ENCODE assay signal across 23 mouse cellular contexts in genomic region chr11:51621776-51622175, GRCm38 (mm10). TPM values are rescaled to one million over a fixed set of nuclear protein-coding genes. Genes with fewer than 3 reads are reported as not detected.
DNase-seq lines count a peak whose midpoint lies in the region; ATAC-seq and TF ChIP-seq lines count a peak whose summit lies in the region.
"Had no signal": no experiment of that assay in that cellular context is flagged by ENCODE, and none has a peak within 500 bp of the region (broad histone marks: within the 10 kb centered on the region; RNA-seq: fewer than 3 reads in every experiment).

No protein-coding gene starts in this region.

- in situ Hi-C loops in ES-E14 (cut with MboI; ENCODE audit: low sequenced_read_pairs in 2 of 2, unreplicated experiment in 2 of 2), result no loop called here

- H3K27me3 ChIP-seq in intestine, embryonic 15.5 days (replicated peaks), result no peaks in the 10 kb centered on the region
- H3K27me3 ChIP-seq in intestine, postnatal 0 days (replicated peaks; ENCODE audit: control insufficient read depth, insufficient read depth, low read length), result no peaks in the 10 kb centered on the region
- no peaks in the 10 kb centered on the region for H3K27me3 ChIP-seq in embryonic facial prominence, embryonic 10.5 days (replicated peaks; ENCODE audit: low read depth, poor library complexity, severe bottlenecking)
- H3K27me3 ChIP-seq: forebrain, embryonic 15.5 days; limb, embryonic 12.5 days; midbrain, embryonic 12.5 days had no signal

- no peak overlapping the region for H3K4me3 ChIP-seq in intestine, embryonic 15.5 days (replicated peaks)
- H3K4me3 ChIP-seq in intestine, postnatal 0 days (ENCODE audit: low read depth, low read length), result no peak overlapping the region
- no peak overlapping the region for H3K4me3 ChIP-seq in left cerebral cortex, adult 2 months
- H3K4me3 ChIP-seq in ES-E14 (ENCODE audit: insufficient read depth in 1 of 2, low read depth in 1 of 2, low read length in 2 of 2, poor library complexity in 1 of 2, severe bottlenecking in 1 of 2), result peak overlapping the region in 1 of 2 experiments; percentile 95; a peak in 1 of 4 replicates
- peak overlapping the region; percentile 92 for H3K4me3 ChIP-seq in embryonic facial prominence, embryonic 10.5 days
- H3K4me3 ChIP-seq: forebrain, embryonic 15.5 days; heart, adult 2 months had no signal

- no peak for ATAC-seq in intestine, embryonic 15.5 days
- ATAC-seq in intestine, postnatal 0 days, result no peak
- ATAC-seq: forebrain, embryonic 15.5 days; hindbrain, postnatal 0 days had no signal

- H3K9ac ChIP-seq in intestine, embryonic 15.5 days, result no peak overlapping the region
- H3K9ac ChIP-seq in intestine, postnatal 0 days (ENCODE audit: low read depth, low read length), result no peak overlapping the region
- no peak overlapping the region for H3K9ac ChIP-seq in ES-E14 (ENCODE audit: insufficient read depth, low read depth, low read length, poor library complexity, severe bottlenecking)
- H3K9ac ChIP-seq: forebrain, embryonic 15.5 days; limb, embryonic 12.5 days; midbrain, embryonic 12.5 days had no signal

- intact Hi-C loops in left cerebral cortex, adult 2 months (cut with DNase I), result no loop called here
- intact Hi-C loops in left cerebral cortex, postnatal 25 days (cut with DNase I), result no loop called here

- no peak overlapping the region for H3K27ac ChIP-seq in intestine, embryonic 15.5 days
- no peak overlapping the region for H3K27ac ChIP-seq in intestine, postnatal 0 days (ENCODE audit: low read depth, low read length)
- H3K27ac ChIP-seq in left cerebral cortex, adult 2 months, result peak overlapping the region; percentile 90
- 0 out of 2 replicates have a peak overlapping the region, but pooled peaks have one; percentile 4 for H3K27ac ChIP-seq in ES-E14 (ENCODE audit: insufficient read depth, low read depth, low read length, poor library complexity, severe bottlenecking)
- H3K27ac ChIP-seq in embryonic facial prominence, embryonic 10.5 days (replicated peaks), result no peak overlapping the region
- H3K27ac ChIP-seq: forebrain, embryonic 15.5 days; heart, adult 2 months; hindbrain, postnatal 0 days; limb, embryonic 12.5 days; midbrain, embryonic 12.5 days had no signal

- 0 out of 2 replicates have a peak overlapping the region, but pooled peaks have one; percentile 69 for H3K4me2 ChIP-seq in intestine, embryonic 15.5 days (replicated peaks)
- no peak overlapping the region for H3K4me2 ChIP-seq in intestine, postnatal 0 days (replicated peaks; ENCODE audit: low read depth)
- H3K4me2 ChIP-seq: forebrain, embryonic 15.5 days had no signal

- TF ChIP-seq CTCF in intestine, postnatal 0 days (IDR thresholded peaks at IDR 0.05; ENCODE audit: low read depth), result no peak
- no peak for TF ChIP-seq CTCF in left cerebral cortex, adult 2 months (IDR thresholded peaks at IDR 0.05)

- peaks cover 31% of the 10 kb centered on the region for H3K36me3 ChIP-seq in intestine, embryonic 15.5 days
- peaks cover 44% of the 10 kb centered on the region for H3K36me3 ChIP-seq in intestine, postnatal 0 days (ENCODE audit: control insufficient read depth, insufficient read depth)
- peaks cover 53% of the 10 kb centered on the region for H3K36me3 ChIP-seq in ES-E14 (ENCODE audit: control insufficient read depth, insufficient read depth, low read length, poor library complexity, severe bottlenecking)
- peaks cover 60% of the 10 kb centered on the region for H3K36me3 ChIP-seq in embryonic facial prominence, embryonic 10.5 days (replicated peaks)

- no peaks in the 10 kb centered on the region for H3K9me3 ChIP-seq in intestine, embryonic 15.5 days
- no peaks in the 10 kb centered on the region for H3K9me3 ChIP-seq in intestine, postnatal 0 days (ENCODE audit: control insufficient read depth)
- no peaks in the 10 kb centered on the region for H3K9me3 ChIP-seq in ES-E14 (ENCODE audit: control insufficient read depth, insufficient read depth, low read depth, low read length)
- no peaks in the 10 kb centered on the region for H3K9me3 ChIP-seq in embryonic facial prominence, embryonic 10.5 days
- H3K9me3 ChIP-seq: forebrain, embryonic 15.5 days; limb, embryonic 12.5 days; midbrain, embryonic 12.5 days had no signal

- H3K4me1 ChIP-seq in intestine, embryonic 15.5 days (replicated peaks), result peaks cover 12% of the 10 kb centered on the region; the same call in 1 of the 2 replicates
- no peaks in the 10 kb centered on the region for H3K4me1 ChIP-seq in intestine, postnatal 0 days (replicated peaks; ENCODE audit: control insufficient read depth, insufficient read depth, low read length)
- peaks cover 0 to 16% of the 10 kb centered on the region in 2 experiments; a peak in 2 of 4 replicates for H3K4me1 ChIP-seq in ES-E14 (ENCODE audit: control insufficient read depth in 2 of 2, insufficient read depth in 2 of 2, low read length in 2 of 2, poor library complexity in 1 of 2)
- H3K4me1 ChIP-seq in embryonic facial prominence, embryonic 10.5 days, result peaks cover 16% of the 10 kb centered on the region

- WGBS in intestine, embryonic 15.5 days, result 98% methylated on average over 2 of the region's 2 CpGs
- 93% methylated on average over 2 of the region's 2 CpGs for WGBS in intestine, postnatal 0 days
- 96% methylated on average over 2 of the region's 2 CpGs for whole genome bisulfite sequencing in embryonic facial prominence, embryonic 10.5 days

- DNase-seq in left cerebral cortex, adult 2 months (ENCODE audit: extremely low spot score in 1 of 2, low spot score in 2 of 2), result no peak
- DNase-seq in left cerebral cortex, postnatal 25 days (ENCODE audit: low spot score in 2 of 2), result no peak
- no peak for DNase-seq in ES-E14 (ENCODE audit: low read depth, low spot score)
- DNase-seq in embryonic facial prominence, embryonic 10.5 days (ENCODE audit: low spot score), result no peak
- no peak for DNase-seq in cerebellum, adult 11 months
- DNase-seq in natural killer cell, adult 2 months (ENCODE audit: low spot score in 2 of 2), result no peak
- DNase-seq: adrenal gland, postnatal 36 days; B cell, adult 2 months; cerebellum, adult 18-20 months; cerebellum, postnatal 25 days; gastrocnemius, postnatal 25 days; heart, adult 2 months; heart, postnatal 4 days; kidney, postnatal 25 days; layer of hippocampus, adult 9-11 months; lung, adult 18-20 months; thymus, postnatal 36 days had no signal

TF ChIP-seq in ES-E14, 5 proteins besides CTCF, POLR2A, EP300 and RAD21:
- TF ChIP-seq CHD2 (IDR thresholded peaks at IDR 0.05; ENCODE audit: low read depth, low read length) (no peak), HCFC1 (IDR thresholded peaks at IDR 0.05; ENCODE audit: borderline replicate concordance, insufficient read depth, low read length) (no peak), ZC3H11A (IDR thresholded peaks at IDR 0.05; ENCODE audit: borderline replicate concordance, low read depth, low read length) (no peak), ZNF384 (IDR thresholded peaks at IDR 0.05; ENCODE audit: low read depth, low read length) (no peak)

RNA-seq across cellular contexts. Expression of gene Nhp2, which starts 2.2 kb away (rescaled TPM):
- polyA plus RNA-seq in intestine, embryonic 15.5 days (2015; fragmentation: Nextera tagmentation; extraction: Ambion mirVana), result 172 and 184 TPM in 2 replicates
- polyA plus RNA-seq in intestine, postnatal 0 days (2015; fragmentation: Nextera tagmentation; extraction: Ambion mirVana), result 98.2 and 101 TPM in 2 replicates
- 10 to 100 TPM; 45.0 to 46.2 TPM for total RNA-seq in left cerebral cortex, adult 2 months (2021)
- 10 to 100 TPM; 39.3 to 47.6 TPM for total RNA-seq in left cerebral cortex, postnatal 25 days (2021)
- total RNA-seq in ES-E14 (2012; rRNA removed), result 452 and 461 TPM in 2 replicates
- 260 and 276 TPM in 2 replicates for polyA plus RNA-seq in embryonic facial prominence, embryonic 10.5 days (2016; fragmentation: Nextera tagmentation; extraction: Ambion mirVana)

RNA-seq across cellular contexts. Expression of gene Rmnd5b, which starts 13.9 kb away (rescaled TPM):
- 38.2 and 42.6 TPM in 2 replicates for polyA plus RNA-seq in intestine, embryonic 15.5 days (2015; fragmentation: Nextera tagmentation; extraction: Ambion mirVana)
- 32.4 and 34.2 TPM in 2 replicates for polyA plus RNA-seq in intestine, postnatal 0 days (2015; fragmentation: Nextera tagmentation; extraction: Ambion mirVana)
- total RNA-seq in left cerebral cortex, adult 2 months (2021), result 10 to 100 TPM; 56.1 to 61.9 TPM
- 10 to 100 TPM; 55.0 to 60.7 TPM for total RNA-seq in left cerebral cortex, postnatal 25 days (2021)
- total RNA-seq in ES-E14 (2012; rRNA removed), result 41.1 and 96.5 TPM in 2 replicates
- 32.7 and 38.1 TPM in 2 replicates for polyA plus RNA-seq in embryonic facial prominence, embryonic 10.5 days (2016; fragmentation: Nextera tagmentation; extraction: Ambion mirVana)

RNA-seq across cellular contexts. Expression of gene Hnrnpab, which starts 15.1 kb away (rescaled TPM):
- 381 and 414 TPM in 2 replicates for polyA plus RNA-seq in intestine, embryonic 15.5 days (2015; fragmentation: Nextera tagmentation; extraction: Ambion mirVana)
- polyA plus RNA-seq in intestine, postnatal 0 days (2015; fragmentation: Nextera tagmentation; extraction: Ambion mirVana), result 181 and 191 TPM in 2 replicates
- 100 to 1,000 TPM; 120 to 127 TPM for total RNA-seq in left cerebral cortex, adult 2 months (2021)
- 100 to 1,000 TPM; 116 to 129 TPM for total RNA-seq in left cerebral cortex, postnatal 25 days (2021)
- 334 and 505 TPM in 2 replicates for total RNA-seq in ES-E14 (2012; rRNA removed)
- polyA plus RNA-seq in embryonic facial prominence, embryonic 10.5 days (2016; fragmentation: Nextera tagmentation; extraction: Ambion mirVana), result 636 and 666 TPM in 2 replicates

RNA-seq across cellular contexts. Expression of gene N4bp3, which starts 28.9 kb away (rescaled TPM):
- 17.6 and 18.1 TPM in 2 replicates for polyA plus RNA-seq in intestine, embryonic 15.5 days (2015; fragmentation: Nextera tagmentation; extraction: Ambion mirVana)
- 8.5 and 8.8 TPM in 2 replicates for polyA plus RNA-seq in intestine, postnatal 0 days (2015; fragmentation: Nextera tagmentation; extraction: Ambion mirVana)
- total RNA-seq in left cerebral cortex, adult 2 months (2021), result 10 to 100 TPM; 10.4 to 14.3 TPM
- total RNA-seq in left cerebral cortex, postnatal 25 days (2021), result 10 to 100 TPM in 1 of 2 experiments, 1 to 10 TPM in 1; 10.0 to 10.8 TPM
- total RNA-seq in ES-E14 (2012; rRNA removed), result 23.7 and 43.8 TPM in 2 replicates
- polyA plus RNA-seq in embryonic facial prominence, embryonic 10.5 days (2016; fragmentation: Nextera tagmentation; extraction: Ambion mirVana), result 15.8 and 17.4 TPM in 2 replicates

RNA-seq across cellular contexts. Expression of gene D930048N14Rik, which starts 29.0 kb away (rescaled TPM):
- 3.2 and 3.3 TPM in 2 replicates for polyA plus RNA-seq in intestine, embryonic 15.5 days (2015; fragmentation: Nextera tagmentation; extraction: Ambion mirVana)
- polyA plus RNA-seq in intestine, postnatal 0 days (2015; fragmentation: Nextera tagmentation; extraction: Ambion mirVana), result 1.1 and 1.3 TPM in 2 replicates
- total RNA-seq in left cerebral cortex, adult 2 months (2021), result 1 to 10 TPM; 1.8 to 1.9 TPM
- 1 to 10 TPM; 1.1 to 1.7 TPM for total RNA-seq in left cerebral cortex, postnatal 25 days (2021)
- 4.1 and 12.2 TPM in 2 replicates for total RNA-seq in ES-E14 (2012; rRNA removed)
- polyA plus RNA-seq in embryonic facial prominence, embryonic 10.5 days (2016; fragmentation: Nextera tagmentation; extraction: Ambion mirVana), result 1.6 and 2.4 TPM in 2 replicates

Comparison
In these comparisons a context has a peak if more than half of its experiments do, and no peak if none do; other contexts are left out.
1. H3K27ac ChIP-seq: peak in left cerebral cortex, adult 2 months (single experiment) and ES-E14 (single experiment); none in intestine, embryonic 15.5 days (single experiment), intestine, postnatal 0 days (single experiment) and embryonic facial prominence, embryonic 10.5 days (single experiment).